Mouse (Mus musculus) limb, embryonic 14.5 days (tissue): ENCODE measurements around the gene D1Pas1. TPM values are rescaled to one million over a fixed set of nuclear protein-coding genes. Genes with fewer than 3 reads are reported as not detected.

Experiments used
- ATAC-seq: fragments of 200-750 bp; cut with Nextera tagmentation; 2 replicates; pipeline ENCODE4 v1.8.0; 2017; ENCODE audit warnings: low read depth, moderate number of reproducible peaks, moderate TSS enrichment; ENCODE audit not compliant: low FRiP score
- DNase-seq: peaks from one replicate; pipeline ENCODE4 v3.0.0-alpha.2; 2015; ENCODE audit warnings: low spot score
- H3K27ac ChIP-seq: fragments of 300-500 bp; sonication (generic); replicated peaks from 2 replicates; pipeline ENCODE4 v1.5.1; 2014; ENCODE audit warnings: low read depth, mild to moderate bottlenecking, low read length, moderate library complexity, mixed read lengths
- H3K27me3 ChIP-seq: fragments of 300-500 bp; sonication (generic); 2 replicates; pipeline ENCODE4 v1.6.1; 2014; ENCODE audit warnings: low read length, mixed read lengths; ENCODE audit not compliant: control insufficient read depth, insufficient read depth
- H3K36me3 ChIP-seq: fragments of 300-500 bp; sonication (generic); 2 replicates; pipeline ENCODE4 v1.6.1; 2014; ENCODE audit warnings: mild to moderate bottlenecking, low read length, moderate library complexity, mixed read lengths; ENCODE audit not compliant: control insufficient read depth, insufficient read depth
- H3K4me1 ChIP-seq: fragments of 300-500 bp; sonication (generic); 2 replicates; pipeline ENCODE4 v1.6.1; 2014; ENCODE audit warnings: antibody characterized with exemption, low read length, mixed read lengths; ENCODE audit not compliant: control insufficient read depth, insufficient read depth
- H3K4me2 ChIP-seq: fragments of 300-500 bp; sonication (generic); replicated peaks from 2 replicates; pipeline ENCODE4 v1.6.1; 2014; ENCODE audit warnings: low read depth, mild to moderate bottlenecking, low read length, moderate library complexity; ENCODE audit not compliant: severe bottlenecking
- H3K4me3 ChIP-seq: fragments of 300-500 bp; sonication (generic); replicated peaks from 2 replicates; pipeline ENCODE4 v1.5.1; 2014; ENCODE audit warnings: low read length
- H3K9ac ChIP-seq: fragments of 300-500 bp; sonication (generic); 2 replicates; pipeline ENCODE4 v1.6.1; 2014; ENCODE audit warnings: mild to moderate bottlenecking, low read depth, low read length, moderate library complexity; ENCODE audit not compliant: severe bottlenecking
- H3K9me3 ChIP-seq: fragments of 300-500 bp; sonication (generic); 2 replicates; pipeline ENCODE4 v1.6.1; 2016; ENCODE audit warnings: low read length; ENCODE audit not compliant: control insufficient read depth
- POLR2A ChIP-seq: fragments of 200-500 bp; IDR thresholded peaks from 2 replicates; pipeline ENCODE4 v1.8.0; 2012; ENCODE audit warnings: inconsistent platforms, mild to moderate bottlenecking, moderate library complexity, borderline replicate concordance; ENCODE audit not compliant: insufficient read depth, insufficient read length; ENCODE audit errors: extremely low read depth
- WGBS: fragments of 180-500 bp; shearing (Covaris S2); extraction: QIAGEN DNeasy Blood & Tissue Kit; methylation state at CpG from one replicate; pipeline ENCODE4 v1.1.7; 2014; 5-methylcytosine and 5-hydroxymethylcytosine counted together
- polyA plus RNA-seq, 2 experiments: library from polyadenylated mRNA; depleted of rRNA in 1 of 2; stranded (reverse) in 1 of 2; unstranded in 1 of 2; fragments of >200 nt; fragmentation: Nextera tagmentation in 1 of 2; extraction: Ambion mirVana in 1 of 2; gene quantifications; 2 replicates each; pipeline versions ENCODE4 v1.2.1 to v1.2.3; 2012 to 2014

Gene D1Pas1
- polyA plus RNA-seq, 2 experiments = 0.03 to 0.07 TPM

GRCm38 (mm10) chr1:186976937-186977540 lies 9.8 kb downstream of the D1Pas1 start:
- no peak overlapping the region for H3K4me3 ChIP-seq
- 55% methylated on average over 4 of the region's 4 CpGs for WGBS
- no peak overlapping the region for H3K4me2 ChIP-seq
- no peaks in the 10 kb centered on the region for H3K36me3 ChIP-seq
- no peak overlapping the region for H3K9ac ChIP-seq
- no peaks in the 10 kb centered on the region for H3K4me1 ChIP-seq
- H3K27ac ChIP-seq = no peak overlapping the region
- H3K9me3 ChIP-seq = no peaks in the 10 kb centered on the region
- TF ChIP-seq POLR2A = no peak
- DNase-seq (no peak), ATAC-seq (no peak)
- H3K27me3 ChIP-seq = no peaks in the 10 kb centered on the region

DNA sequence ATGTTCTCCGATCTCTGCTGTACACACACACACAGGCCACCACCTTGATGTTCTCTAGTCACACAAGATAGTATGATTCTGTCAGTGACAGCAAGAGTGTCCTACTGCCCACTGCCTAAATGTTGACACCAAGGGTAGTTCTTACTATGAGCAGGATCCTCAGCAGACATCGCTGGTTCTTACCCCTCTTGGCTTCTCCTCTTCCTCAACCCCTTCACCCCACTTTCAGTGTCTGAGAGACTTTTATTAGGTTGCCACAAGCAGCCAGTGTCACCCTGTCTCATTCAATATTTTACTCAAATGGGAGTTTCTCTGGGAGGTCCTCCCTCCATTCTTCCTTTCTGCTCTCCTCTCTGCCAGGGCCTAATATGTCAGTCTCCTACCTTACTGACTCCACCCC lies 10.6 kb downstream of the D1Pas1 start:
- no peak overlapping the region for H3K27ac ChIP-seq
- H3K27me3 ChIP-seq = no peaks in the 10 kb centered on the region
- DNase-seq = no peak
- no peaks in the 10 kb centered on the region for H3K9me3 ChIP-seq
- no peak for TF ChIP-seq POLR2A
- no peak for ATAC-seq
- no peaks in the 10 kb centered on the region for H3K4me1 ChIP-seq
- no peaks in the 10 kb centered on the region for H3K36me3 ChIP-seq
- H3K4me3 ChIP-seq = no peak overlapping the region
- WGBS = 100% methylated on average over 2 of the region's 2 CpGs
- no peak overlapping the region for H3K9ac ChIP-seq
- no peak overlapping the region for H3K4me2 ChIP-seq

DNA sequence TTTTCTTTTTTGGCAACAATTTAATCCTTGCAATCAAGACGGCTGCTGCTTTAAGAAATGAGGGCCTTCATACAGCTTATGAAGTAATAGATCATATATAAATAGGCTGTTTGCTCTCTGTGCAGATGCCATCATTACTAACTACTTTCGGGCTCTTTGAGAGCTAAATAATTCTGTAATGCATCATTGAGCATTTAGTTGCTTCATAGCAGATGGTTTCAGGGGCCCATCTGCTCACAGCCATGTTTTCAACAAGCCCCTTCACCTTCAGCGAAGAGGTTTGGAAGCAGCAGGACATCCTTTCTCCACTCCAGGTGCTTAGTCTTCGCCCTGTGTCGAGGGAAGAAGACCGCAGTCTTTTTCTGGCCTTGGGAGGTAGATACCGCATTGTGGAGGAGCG lies 12.2 kb downstream of the D1Pas1 start:
- H3K4me3 ChIP-seq = no peak overlapping the region
- no peak overlapping the region for H3K4me2 ChIP-seq
- no peaks in the 10 kb centered on the region for H3K4me1 ChIP-seq
- no peaks in the 10 kb centered on the region for H3K9me3 ChIP-seq
- H3K27ac ChIP-seq = no peak overlapping the region
- 83% methylated on average over 8 of the region's 8 CpGs for WGBS
- H3K27me3 ChIP-seq = no peaks in the 10 kb centered on the region
- H3K9ac ChIP-seq = no peak overlapping the region
- TF ChIP-seq POLR2A = no peak
- no peak for ATAC-seq
- no peak for DNase-seq
- no peaks in the 10 kb centered on the region for H3K36me3 ChIP-seq

GRCm38 (mm10) chr1:186980503-186980902 lies 13.3 kb downstream of the D1Pas1 start:
- WGBS = 67% methylated on average over 9 of the region's 9 CpGs

DNA sequence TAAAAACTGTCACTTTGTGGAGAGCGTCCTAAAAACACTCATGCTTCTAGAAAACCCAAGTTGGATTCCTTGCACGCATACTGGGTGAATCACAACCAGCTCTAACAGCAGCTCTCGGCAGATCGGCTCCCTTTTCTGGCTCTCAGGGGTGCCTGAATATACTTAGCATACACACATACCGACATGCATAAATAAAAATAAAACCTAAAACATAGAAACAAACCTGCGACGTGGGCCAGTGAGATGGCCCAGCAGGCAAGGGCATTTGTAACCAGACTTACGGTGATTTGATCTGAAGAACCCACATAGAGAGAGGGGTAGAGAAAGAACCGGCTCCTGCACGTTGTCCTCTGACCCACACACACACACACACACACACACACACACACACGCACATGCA lies 17.9 kb downstream of the D1Pas1 start:
- Histone ChIP-seq H3K27me3 (no peaks in the 10 kb centered on the region), H3K4me3 (no peak overlapping the region), H3K36me3 (no peaks in the 10 kb centered on the region), H3K27ac (no peak overlapping the region), H3K9me3 (no peaks in the 10 kb centered on the region), H3K4me2 (no peak overlapping the region), H3K9ac (no peak overlapping the region), H3K4me1 (no peaks in the 10 kb centered on the region)
- TF ChIP-seq POLR2A = no peak
- WGBS = 93% methylated on average over 11 of the region's 11 CpGs
- DNase-seq (no peak), ATAC-seq (no peak)

More at GRCm38 (mm10) chr1:186980503-186980902, 13.3 kb downstream of the D1Pas1 start:
- H3K36me3 ChIP-seq = no peaks in the 10 kb centered on the region
- DNase-seq (no peak), ATAC-seq (no peak)
- no peak overlapping the region for H3K4me3 ChIP-seq
- H3K27ac ChIP-seq = no peak overlapping the region
- H3K4me1 ChIP-seq = no peaks in the 10 kb centered on the region
- no peak overlapping the region for H3K4me2 ChIP-seq
- TF ChIP-seq POLR2A = no peak
- H3K9me3 ChIP-seq = no peaks in the 10 kb centered on the region
- H3K9ac ChIP-seq = no peak overlapping the region
- no peaks in the 10 kb centered on the region for H3K27me3 ChIP-seq
